Mouse (Mus musculus): ENCODE measurements around the gene Dock7.

The Dock7 gene

DNA sequence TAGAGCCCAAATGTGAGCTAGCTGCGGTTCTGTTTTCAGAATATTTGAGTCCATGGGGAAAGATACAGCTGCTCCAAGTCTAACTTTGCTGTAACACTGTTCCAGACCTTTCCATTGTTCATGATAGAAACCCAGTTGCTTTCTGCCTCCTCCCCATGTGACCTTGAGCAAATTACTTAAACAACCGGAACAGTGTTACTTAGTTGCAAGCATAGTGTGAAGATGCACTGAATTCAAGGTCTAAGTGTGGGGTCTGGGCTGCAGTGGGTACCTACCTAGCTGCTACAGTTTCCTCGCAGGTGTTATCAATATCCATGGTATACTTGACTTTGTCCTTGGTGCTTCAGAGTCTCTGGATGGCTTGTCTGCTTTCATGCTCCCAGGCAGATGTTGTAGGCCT lies 1.3 kb upstream of the Dock7 start:
- no peak for DNase-seq (ENCODE audit: extremely low spot score, low spot score)

DNA sequence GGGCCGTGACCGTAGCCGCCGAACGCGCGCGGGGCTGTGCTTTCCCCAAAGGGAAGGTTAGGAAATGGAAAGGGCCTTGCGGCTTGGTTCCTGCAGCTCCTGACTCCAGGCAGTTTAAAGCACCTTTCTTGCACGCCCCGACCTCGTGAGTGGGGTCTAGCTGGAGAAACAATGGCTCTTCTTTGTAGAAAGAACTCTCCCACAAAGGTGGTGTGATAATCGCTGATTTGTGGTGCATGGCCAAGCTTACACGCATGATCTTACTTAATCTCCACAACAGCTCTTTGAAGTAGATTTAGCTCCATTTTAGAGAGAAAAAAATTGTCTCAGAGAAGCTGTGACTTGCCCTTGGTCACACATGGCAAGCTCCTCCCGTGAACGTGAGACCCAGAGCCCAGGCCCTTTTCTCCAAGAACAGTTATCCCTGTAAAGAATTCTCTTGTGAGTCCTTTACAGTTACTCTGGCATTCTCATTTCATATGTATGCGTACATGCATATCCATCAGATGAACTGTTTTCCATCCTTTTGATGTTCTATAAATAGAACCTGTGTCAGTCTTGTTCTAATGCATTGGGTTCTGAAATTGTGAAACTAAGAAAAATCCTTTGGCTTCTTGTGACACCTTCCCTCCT lies 524 bp upstream of the Dock7 start:
- no peak for DNase-seq (ENCODE audit: extremely low spot score, low spot score)

DNA sequence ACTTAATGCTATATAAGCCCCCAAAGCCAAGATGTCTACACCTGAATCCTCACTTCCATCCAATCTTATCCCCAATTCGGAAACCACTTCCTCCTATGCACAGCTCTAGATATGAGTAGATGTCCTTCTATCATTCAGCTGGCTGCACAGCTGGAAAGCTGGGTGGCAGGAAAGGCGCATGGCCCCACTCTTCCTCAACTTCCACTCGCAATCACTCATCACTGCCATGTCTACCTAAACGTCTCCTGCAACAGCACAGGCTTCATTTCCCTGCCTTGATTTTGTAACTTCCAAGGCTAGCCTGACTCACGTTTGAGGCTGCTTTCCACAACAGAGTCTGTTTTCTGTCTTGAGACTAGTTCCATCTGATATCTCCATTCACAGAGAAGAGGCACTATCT lies 1.7 kb downstream of the Dock7 start:
- no peak for DNase-seq (ENCODE audit: extremely low spot score, low spot score)

DNA sequence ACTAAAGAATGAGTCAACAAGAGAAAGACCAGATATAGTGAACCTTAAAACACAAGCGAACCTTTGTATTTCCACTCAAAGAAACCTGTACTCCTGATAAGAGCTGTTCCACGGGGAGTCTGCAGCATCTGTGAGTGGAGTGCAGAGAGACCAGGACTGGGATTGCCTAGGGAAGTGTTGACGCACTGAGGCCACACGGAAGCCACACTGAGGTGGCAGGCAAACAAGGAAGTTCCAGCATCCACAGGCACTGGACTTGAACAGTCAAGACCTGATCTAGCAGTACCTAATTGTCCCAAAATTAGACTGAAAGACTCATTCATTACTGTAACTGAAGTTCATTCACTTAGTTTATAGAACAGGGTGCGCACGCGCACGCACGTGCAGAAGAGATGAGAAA lies 4.9 kb downstream of the Dock7 start:
- DNase-seq (ENCODE audit: extremely low spot score, low spot score), result no peak

DNA sequence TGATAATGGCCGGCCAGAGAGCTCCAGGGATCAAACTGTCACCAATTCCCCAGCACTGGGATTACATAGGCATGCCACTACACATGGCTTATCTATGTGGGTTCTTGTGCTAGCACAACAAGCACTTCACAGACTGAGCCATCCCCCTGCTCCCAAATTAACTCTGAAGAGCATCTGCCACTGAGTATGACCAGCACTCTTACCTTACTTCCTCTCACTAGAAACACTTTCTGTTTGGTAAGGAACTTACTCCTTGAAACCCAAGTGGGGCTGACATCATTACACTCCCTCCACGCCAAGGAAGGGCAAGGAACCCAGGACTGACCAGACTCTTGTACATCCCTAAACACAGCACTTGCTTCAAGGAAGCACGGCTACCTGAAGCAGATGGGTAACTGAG lies 9.0 kb downstream of the Dock7 start:
- no peak for DNase-seq (ENCODE audit: extremely low spot score, low spot score)

DNA sequence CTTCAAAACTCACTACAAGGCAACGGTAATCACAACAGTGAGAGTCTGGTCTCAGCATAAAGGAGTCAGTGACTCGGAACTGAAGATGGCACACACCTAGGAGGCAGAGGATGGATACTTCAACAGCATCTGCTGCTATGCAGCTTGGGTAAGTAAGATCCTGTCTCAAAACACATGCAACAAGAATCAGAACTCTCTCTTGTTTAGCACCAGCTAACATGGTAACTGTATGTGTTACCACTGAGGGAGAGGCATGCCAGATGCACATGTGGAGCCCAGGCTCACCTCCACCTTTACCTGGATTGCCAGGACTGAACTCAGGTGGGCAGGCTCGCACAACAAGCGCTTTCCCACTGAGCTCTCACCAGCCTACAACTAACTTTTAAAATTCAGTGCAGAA lies 11.9 kb downstream of the Dock7 start:
- DNase-seq (ENCODE audit: extremely low spot score, low spot score), result no peak

DNA sequence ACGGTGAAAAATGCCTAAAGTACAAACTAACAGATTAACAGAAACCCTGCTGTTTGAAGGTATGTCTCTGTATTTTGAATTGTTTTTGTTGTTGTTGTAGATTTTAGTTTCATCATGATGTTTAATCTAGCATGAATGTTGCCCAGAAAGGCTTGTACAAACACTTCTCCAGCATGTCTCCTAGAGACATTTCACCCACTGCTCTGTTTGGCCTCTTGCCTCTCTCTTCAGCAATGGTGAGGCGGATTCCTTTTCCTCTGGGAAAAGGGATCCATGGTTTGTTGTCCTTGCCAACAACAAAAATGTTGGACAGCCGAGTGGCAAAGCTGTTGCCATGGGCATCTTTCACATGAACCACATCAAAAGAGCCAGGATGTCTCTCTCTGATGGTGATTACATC lies 17.9 kb downstream of the Dock7 start:
- DNase-seq (ENCODE audit: extremely low spot score, low spot score), result no peak

DNA sequence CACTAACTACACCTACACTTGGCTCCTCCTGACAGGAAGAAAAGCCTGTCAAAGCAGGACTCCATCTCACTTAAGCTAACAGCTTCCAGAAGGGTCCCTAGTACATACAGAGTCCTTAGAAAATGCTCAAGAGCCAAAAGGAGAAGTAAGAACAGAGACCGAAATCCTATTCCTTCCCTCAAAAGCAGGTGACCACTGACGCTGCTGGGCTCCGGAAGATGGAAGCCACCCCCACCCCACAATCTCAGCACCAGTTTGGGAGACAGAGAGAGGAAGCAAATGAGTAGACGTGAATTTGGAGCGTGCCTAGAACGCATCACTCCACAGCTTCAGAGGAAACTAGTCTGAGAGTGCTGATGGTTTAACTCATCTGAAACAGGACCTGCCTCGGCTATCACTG lies 20.0 kb downstream of the Dock7 start:
- DNase-seq (ENCODE audit: extremely low spot score, low spot score), result no peak

DNA sequence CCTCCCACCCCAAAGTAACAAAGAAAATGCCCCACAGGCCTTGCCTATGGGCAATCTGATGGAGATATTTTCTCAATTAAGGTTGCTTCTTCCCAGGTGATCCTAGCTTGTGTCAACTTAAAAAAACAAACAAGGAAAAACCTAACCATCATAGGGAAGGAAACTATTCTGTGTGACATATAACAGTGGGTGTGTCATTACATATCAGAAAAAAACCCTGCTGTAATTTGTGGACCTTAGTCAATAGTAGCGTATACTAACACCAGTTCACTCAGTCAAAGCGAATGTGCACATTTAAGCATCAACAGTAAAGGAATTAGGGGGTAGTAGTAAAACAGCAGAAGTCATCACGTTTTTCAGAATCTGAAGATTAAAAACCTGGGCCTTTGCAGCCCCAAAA lies 28.9 kb downstream of the Dock7 start:
- DNase-seq (ENCODE audit: extremely low spot score, low spot score), result no peak

DNA sequence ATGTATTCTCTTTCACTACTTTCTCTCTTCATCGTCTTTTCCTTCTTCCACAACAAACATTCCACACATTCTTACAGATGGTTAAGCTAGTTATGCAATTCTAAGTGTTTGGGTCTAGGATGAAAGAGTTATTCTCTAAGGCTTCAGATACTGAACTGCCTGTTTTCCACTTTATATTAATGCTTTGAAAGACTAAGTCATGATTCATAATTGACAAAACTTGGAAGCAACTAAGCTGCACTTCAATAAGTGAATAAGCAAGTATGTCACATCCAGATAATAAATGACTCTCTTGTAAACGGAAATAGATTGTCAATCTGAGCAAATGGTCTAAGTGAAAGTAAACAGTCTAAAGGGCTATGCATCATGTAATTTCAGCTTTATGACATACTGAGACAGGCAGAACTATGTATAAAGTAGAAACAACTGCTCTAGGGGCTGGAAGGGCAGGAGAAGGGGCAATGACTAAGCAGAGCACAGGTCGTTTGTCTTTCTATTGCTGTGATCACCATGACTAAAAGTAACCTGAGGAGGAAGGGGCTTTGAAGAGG lies 29.5 kb downstream of the Dock7 start:
- DNase-seq (ENCODE audit: extremely low spot score, low spot score), result no peak

DNA sequence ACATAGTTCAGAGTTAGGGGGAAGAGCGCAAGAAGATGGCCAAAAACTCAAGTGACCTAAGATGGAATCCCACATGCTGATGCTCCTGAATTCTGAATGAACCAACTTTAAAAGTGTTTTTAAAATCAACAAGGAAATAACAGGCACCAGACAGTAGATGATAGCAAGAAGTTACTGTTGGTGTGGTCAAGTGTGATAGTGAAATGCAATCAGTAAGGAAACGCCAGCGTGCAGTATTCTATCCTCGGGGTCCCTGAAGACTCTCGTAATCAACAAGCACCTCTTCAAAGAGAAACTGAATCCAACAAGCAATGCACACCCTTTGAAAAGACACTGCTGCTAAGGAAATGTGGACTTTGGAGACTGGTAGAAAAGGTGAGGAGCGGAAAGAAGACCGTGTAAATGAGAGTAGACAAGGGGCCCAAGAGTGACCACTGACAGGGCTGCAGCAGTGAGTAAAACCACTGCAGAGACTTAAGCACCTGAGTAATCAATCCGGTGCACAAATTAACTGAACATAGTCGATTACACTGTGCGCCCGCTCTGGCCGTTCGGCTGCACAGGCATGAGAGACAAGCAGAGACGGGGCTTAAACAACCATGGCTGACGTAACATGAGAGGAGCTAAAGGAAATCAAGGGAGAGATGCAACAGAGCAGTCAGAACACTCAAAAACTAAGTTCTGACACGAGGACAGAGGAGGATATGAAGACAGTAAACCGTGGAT lies 32.8 kb downstream of the Dock7 start:
- no peak for DNase-seq (ENCODE audit: extremely low spot score, low spot score)

DNA sequence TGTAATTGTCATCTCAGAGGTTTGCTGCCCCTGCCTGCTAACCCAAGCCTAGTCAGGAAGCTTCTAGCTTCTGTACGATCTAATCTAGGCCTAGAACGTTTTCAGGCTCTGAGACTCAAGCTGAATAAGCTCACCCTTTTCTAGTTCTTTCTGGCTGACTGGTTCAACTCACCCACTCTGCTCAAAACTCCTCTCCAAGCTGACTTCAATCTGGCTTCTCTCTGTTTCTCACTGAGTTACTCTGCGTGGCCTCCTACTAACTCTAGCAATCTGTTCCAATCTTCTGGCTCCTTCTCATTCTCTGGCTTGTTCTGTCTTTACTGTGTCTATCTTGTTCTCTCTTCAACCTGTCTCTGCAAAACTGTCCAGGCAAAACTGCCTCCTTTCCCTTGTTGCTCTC lies 36.9 kb downstream of the Dock7 start:
- DNase-seq (ENCODE audit: extremely low spot score, low spot score), result no peak

DNA sequence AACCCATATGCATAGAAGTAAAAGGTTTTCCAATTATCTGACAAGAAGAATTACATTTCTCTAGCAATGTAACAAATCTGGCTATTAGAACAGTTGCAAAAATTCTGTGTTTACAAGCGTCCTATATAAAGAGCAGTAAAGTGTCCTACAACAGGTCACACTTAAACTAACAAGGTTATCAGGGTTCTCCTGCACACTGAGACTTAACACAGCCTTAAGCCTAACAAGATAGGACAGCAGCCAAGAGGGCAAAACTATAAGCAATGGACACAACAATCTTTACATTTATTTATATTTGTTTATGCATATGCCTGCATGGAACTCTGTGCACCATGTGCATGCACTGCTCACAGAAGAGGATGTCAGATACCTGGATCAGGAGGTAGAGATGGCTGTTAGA lies 39.5 kb downstream of the Dock7 start:
- no peak for DNase-seq (ENCODE audit: extremely low spot score, low spot score)

DNA sequence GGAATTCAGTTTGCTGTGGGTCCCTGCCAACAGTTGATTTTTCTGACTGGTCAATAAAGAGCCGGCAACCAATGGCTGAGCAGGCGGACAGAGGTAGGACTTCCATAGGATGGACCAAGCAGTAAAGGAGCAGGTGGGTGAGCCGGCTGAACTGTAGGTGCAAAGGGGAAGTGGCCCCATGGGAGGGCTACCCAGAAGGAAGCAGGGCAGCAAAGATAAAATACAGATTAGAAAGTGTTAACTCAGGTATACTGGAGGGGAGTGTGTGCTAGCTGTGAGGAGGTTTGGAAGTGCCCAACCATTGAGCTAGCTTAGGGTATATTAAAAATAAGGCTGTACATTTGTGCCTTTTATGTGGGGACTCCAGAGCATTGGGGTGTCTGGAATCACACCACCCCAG lies 42.7 kb downstream of the Dock7 start:
- DNase-seq (ENCODE audit: extremely low spot score, low spot score), result no peak

DNA sequence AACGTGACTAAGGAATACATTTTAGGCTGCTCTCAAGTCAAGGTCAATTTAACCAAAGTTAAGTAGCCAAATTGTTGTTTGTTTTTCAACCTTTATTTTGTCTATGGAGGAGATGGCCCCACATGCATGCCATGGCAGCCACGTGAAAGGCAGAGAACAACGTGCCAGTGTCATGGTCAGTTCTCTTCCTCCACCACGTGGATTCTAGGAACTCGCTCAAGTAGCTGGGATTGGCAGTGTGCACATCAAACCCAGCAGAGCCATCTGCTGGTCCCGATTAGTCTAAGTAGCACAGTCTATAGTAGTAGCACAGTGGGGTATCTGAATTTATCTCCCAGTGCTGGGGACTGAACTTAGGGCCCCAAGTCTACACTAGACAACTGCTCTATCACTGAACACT lies 51.9 kb downstream of the Dock7 start:
- DNase-seq (ENCODE audit: extremely low spot score, low spot score), result no peak

DNA sequence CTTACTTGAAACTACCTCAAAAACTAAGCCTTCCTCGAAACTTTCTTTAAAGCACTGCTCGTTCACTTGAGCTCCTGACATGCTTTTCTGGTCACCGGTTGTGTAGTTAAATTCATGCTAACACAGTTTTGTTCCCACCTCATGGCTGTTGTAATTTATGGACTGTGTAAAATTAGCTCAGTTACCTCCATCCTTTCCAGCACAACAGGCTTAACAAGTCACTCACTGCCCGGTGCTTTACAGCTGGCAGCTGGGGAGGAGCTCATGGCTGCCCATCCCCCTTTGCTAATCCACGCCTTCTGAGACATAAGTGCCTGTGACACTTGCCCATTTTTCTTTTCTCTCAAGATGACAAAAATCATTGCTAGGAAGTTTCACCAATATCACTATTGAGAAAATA lies 56.2 kb downstream of the Dock7 start:
- no peak for DNase-seq (ENCODE audit: extremely low spot score, low spot score)

DNA sequence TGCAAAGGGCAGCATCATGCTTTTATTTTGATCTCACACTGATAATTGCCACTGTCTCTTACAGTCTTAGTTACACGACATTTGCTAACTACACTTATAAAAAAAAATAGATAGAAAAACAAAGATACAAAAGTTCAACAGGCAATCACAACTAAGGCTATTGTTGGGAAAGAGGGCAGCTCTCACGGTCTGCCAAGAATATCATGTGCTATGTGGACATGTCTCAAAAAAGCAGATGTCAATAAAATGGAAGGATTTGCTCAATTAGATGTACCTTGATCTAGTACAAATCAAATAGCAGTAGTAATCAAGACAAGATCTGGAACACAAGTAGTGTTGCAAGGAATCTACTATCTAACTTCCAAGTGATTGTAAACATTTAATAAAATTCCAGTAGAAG lies 72.1 kb downstream of the Dock7 start:
- no peak for DNase-seq (ENCODE audit: extremely low spot score, low spot score)

DNA sequence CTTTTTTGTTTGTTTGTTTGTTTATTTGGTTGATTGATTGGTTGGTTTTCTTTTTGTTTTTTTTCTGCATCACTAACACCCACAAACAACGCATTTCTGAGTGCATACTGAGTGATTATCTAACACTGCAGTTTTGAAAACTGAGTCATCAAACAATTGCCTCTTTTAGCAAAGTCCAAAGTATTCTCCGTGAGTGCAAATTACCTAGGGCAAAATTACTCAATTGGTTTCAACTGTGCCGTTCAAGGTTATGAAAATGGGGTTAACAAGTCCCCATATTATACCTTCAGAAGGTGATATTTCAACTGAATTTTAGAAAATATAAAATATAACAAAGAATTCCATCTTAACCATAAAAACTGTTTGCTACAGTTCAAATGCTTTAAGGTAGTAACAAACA lies 74.2 kb downstream of the Dock7 start:
- no peak for DNase-seq (ENCODE audit: extremely low spot score, low spot score)

DNA sequence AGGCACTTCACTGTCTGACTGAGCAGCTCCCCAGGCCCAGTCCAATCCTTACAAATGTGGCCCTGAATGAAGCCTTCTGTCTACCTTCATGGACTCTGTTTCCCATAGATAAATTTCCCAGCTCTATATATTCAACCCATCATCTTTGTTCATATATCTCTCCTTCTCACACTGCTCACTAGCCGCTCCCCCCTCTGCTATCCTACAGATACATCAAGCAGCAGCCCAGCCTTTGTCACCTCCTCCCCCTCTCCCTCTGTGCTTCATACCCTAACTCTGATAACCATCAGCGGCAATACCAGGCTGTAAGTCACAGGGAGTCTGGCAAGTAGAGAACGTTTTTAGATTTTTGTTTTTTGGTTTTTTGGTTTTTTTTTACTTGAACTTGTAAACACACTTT lies 75.9 kb downstream of the Dock7 start:
- DNase-seq (ENCODE audit: extremely low spot score, low spot score), result no peak

DNA sequence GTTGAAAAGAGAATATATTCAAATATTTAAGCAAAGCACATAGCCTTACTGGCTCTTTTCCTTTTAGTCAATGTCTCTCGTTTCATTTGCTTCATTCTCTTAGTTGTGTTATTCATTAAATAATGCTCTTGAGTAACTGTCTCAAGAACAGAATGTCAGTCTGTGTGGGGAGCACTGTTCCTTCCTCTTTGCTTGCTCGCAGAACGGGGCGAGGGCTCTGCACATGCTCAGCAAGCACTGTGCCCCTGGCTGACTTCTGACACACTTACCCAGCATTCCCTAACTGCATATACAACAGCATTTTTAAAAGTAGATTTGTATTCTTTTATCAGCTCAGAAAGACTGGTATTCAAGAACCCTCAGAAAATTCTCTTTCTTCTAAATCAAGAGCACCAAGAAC lies 87.8 kb downstream of the Dock7 start:
- DNase-seq (ENCODE audit: extremely low spot score, low spot score), result no peak

DNA sequence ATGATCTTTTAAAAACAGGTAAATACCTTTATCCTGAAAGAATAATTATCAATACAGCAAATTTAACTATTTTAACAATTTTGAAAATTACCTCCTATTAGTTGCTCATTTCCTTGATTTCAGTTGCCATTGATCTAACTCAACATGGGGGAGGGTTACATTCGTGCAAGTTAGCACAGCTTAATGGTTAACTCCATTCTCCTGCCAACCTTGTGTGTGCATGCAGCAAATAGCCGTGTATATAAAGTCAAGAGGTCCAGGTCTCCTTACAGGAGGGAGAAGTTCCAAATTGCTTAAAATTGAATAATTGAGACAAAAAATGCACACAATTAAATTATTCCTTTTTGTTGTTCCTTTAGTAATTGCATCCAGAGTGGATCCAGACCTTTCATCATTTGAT lies 90.0 kb downstream of the Dock7 start, which contains the start of gene Angptl3:
Gene Angptl3, plus strand, starts transcription at position 269 of the 400 bp plus-strand sequence.
- DNase-seq (ENCODE audit: extremely low spot score, low spot score), result no peak

DNA sequence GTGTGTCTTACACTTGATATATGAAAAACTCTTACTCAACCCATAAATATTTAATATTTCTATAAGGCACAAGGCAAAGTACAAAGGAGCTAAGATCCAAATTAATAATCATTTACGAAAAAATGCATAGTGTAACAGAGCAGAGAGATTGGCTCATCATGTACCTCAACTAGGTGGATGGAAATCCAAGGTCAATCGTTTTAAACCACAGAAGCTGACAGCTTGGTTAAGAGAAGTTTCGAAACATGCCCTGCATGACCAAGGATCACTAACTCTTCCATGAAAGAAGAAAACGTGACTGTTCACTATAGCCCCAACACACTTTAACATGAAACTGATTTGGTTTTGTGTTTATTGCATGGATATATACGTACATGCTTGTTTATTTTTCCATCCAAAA lies 92.3 kb downstream of the Dock7 start:
- DNase-seq (ENCODE audit: extremely low spot score, low spot score), result no peak

DNA sequence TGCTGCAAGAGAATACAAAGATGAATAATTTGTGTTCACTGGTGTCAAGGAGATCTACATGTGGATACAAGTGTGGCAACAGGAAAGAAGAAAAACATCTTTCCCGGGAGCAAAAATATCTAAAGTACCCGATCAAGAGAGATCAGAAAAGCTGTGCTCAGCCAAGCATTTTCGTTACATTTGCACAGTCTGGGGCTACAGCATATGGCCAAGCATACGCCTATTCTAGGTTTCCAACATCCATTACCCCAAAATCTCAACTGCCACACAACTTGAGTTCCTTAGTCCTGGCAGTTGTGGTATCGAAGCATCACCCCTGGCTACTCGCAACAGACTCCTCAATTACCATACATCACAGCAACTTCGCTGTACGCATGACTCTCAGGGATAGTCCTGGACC lies 98.5 kb downstream of the Dock7 start:
- DNase-seq (ENCODE audit: extremely low spot score, low spot score), result no peak

Data from neural tube, embryonic 10.5 days (tissue).